In the genomic region with DNA sequence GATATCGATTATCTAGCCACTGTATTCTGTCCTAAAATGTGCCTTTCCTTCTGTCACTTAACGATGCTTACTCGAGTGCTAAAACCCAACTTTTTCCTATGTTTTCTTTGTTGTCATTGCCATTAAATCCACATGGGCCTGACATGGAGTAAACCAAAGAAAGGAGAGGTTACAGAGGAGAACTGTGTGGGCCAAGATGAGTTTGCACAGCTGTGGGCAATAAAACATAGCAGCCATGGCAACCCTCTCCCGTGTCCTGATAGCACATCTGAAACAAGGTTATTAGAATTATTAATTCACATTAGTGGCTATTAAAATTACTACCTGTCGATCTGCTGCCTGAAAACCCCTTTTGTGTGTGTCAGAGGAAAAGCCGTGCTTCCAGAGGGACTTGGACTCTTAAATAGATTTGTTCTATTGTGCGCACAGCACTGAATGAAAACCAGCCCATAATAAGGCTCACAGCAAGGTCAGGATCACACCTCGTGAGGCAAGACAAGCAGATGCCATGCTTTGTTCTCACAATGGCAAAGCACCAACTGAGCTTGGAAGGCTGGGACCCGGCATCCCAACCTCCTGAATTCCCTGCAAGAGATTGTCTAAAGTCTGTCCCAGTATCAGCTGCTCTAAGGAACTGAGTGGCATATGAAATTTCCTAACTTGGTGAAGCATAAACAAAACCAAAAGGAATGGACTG, we compare ENCODE assay signal across 10 mouse cellular contexts.
A peak's percentile ranks its signal among the peaks of the same experiment; 100 is the strongest.
DNase-seq lines count a peak whose midpoint lies in the region; ATAC-seq lines count a peak whose summit lies in the region.
"Had no signal": no experiment of that assay in that cellular context is flagged by ENCODE, and none has a peak within 500 bp of the region (broad histone marks: within the 10 kb centered on the region; RNA-seq: fewer than 3 reads in every experiment).

No protein-coding gene starts in this region.

- no peak overlapping the region for H3K4me2 ChIP-seq in neural tube, embryonic 15.5 days

- H3K9ac ChIP-seq in neural tube, embryonic 15.5 days (replicated peaks): no peak overlapping the region

- 17% methylated on average over 9 of the region's 9 CpGs for WGBS in neural tube, embryonic 15.5 days

- H3K27me3 ChIP-seq in neural tube, embryonic 15.5 days (replicated peaks): no peaks in the 10 kb centered on the region

- peak overlapping the region; percentile 34 for H3K27ac ChIP-seq in neural tube, embryonic 15.5 days (replicated peaks)

- no peaks in the 10 kb centered on the region for H3K9me3 ChIP-seq in neural tube, embryonic 15.5 days (replicated peaks)

- no peaks in the 10 kb centered on the region for H3K36me3 ChIP-seq in neural tube, embryonic 15.5 days

- DNase-seq in retina, postnatal 1 day: peak; percentile 24
- no peak for DNase-seq in retina, embryonic 14.5 days (ENCODE audit: low spot score)
- peak; percentile 49 for DNase-seq in forelimb bud, embryonic 11.5 days (ENCODE audit: low read depth, low spot score)
- peak; percentile 44 to 83 for DNase-seq in lung, postnatal 4 days
- DNase-seq in thymus, postnatal 25 days: no peak
- DNase-seq in cerebellum, adult 9-11 months: no peak
- DNase-seq: layer of hippocampus, adult 9-11 months; liver had no signal

- H3K4me1 ChIP-seq in neural tube, embryonic 15.5 days: peaks cover 20% of the 10 kb centered on the region

- no peak for ATAC-seq in neural tube, embryonic 15.5 days (ENCODE audit: low FRiP score)
- no peak for ATAC-seq in megakaryocyte-erythroid progenitor cell, adult 5-6 weeks (replicated peaks; ENCODE audit: low FRiP score, low TSS enrichment, poor library complexity, severe bottlenecking)

- no peak overlapping the region for H3K4me3 ChIP-seq in neural tube, embryonic 15.5 days (replicated peaks)

Comparison
In these comparisons a context has a peak if more than half of its experiments do, and no peak if none do; other contexts are left out.
1. DNase-seq: peak in retina, postnatal 1 day (single experiment), forelimb bud, embryonic 11.5 days (single experiment) and lung, postnatal 4 days (2 of 2); none in retina, embryonic 14.5 days (single experiment), thymus, postnatal 25 days (single experiment) and cerebellum, adult 9-11 months (single experiment).